Mouse (Mus musculus): Measurements from ENCODE around the gene Arhgef3. TPM values are rescaled to one million over a fixed set of nuclear protein-coding genes. Genes with fewer than 3 reads are reported as not detected.

Arhgef3 gene
- polyA plus RNA-seq, 1 experiment from 2014 or later: 4.2 TPM

DNA sequence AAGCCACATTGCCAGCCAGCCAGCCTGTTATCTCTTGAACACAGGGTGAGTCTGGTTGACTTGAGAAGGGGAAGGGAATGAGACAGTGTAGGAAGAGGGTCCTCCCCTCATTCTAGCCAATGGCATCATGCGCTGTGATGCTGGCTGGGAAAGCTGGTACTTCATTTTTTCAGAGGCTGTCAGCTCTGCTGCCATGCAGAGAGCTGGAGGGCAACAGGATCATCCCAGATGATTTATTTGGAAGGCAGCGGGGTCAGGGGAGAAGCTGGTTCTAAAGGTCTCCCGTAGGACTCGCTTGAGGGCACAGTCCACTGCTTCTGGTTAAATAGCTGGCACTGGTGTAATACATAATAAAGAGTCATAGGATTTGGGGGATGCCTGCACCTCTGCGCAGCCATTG lies 3.8 kb downstream of the Arhgef3 start:
- WGBS: 83% methylated on average over 5 of the region's 5 CpGs
- Histone ChIP-seq H3K9ac (no peak overlapping the region), H3K36me3 (no peaks in the 10 kb centered on the region), H3K4me1 (peaks cover 12% of the 10 kb centered on the region), H3K27me3 (replicated peaks) (peaks cover 33% of the 10 kb centered on the region), H3K27ac (no peak overlapping the region), H3K9me3 (no peaks in the 10 kb centered on the region), H3K4me3 (no peak overlapping the region), H3K4me2 (replicated peaks) (no peak overlapping the region)
- ATAC-seq (ENCODE audit: low FRiP score, low read depth): no peak

- ATAC-seq (ENCODE audit: low FRiP score, low read depth): no peak
These were observed 7.9 kb downstream of the Arhgef3 start for GRCm38 (mm10) chr14:27122646-27123045.

DNA sequence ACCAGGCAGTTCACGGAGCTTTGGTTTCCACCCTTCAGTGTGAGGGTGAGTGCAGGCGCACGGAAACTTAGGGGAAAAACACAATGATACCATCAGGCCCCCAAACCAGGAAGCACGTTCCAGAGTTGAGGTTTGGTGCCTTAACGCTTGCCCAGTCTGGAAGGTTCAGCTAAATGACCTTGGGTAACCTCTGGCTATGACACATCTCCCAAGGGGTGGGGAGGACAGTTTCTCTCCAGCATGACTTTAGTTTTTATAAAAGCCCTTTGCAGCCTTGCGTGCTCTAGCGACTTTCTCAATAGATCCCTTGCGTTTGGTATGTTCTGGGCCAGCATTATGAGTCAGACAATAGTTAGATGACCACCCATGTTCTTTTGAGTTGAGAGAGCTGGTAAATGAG lies 8.8 kb downstream of the Arhgef3 start:
- no peak overlapping the region for H3K9ac ChIP-seq
- no peaks in the 10 kb centered on the region for H3K36me3 ChIP-seq
- no peaks in the 10 kb centered on the region for H3K9me3 ChIP-seq
- no peak overlapping the region for H3K27ac ChIP-seq
- no peak overlapping the region for H3K4me2 ChIP-seq (replicated peaks)
- no peaks in the 10 kb centered on the region for H3K4me1 ChIP-seq
- no peak for ATAC-seq (ENCODE audit: low FRiP score, low read depth)
- H3K4me3 ChIP-seq: no peak overlapping the region
- WGBS: 65% methylated on average over 8 of the region's 8 CpGs
- no peaks in the 10 kb centered on the region for H3K27me3 ChIP-seq (replicated peaks)

More at GRCm38 (mm10) chr14:27122646-27123045, 7.9 kb downstream of the Arhgef3 start:
- no peak overlapping the region for H3K4me3 ChIP-seq
- no peaks in the 10 kb centered on the region for H3K4me1 ChIP-seq
- no peaks in the 10 kb centered on the region for H3K9me3 ChIP-seq
- no peaks in the 10 kb centered on the region for H3K36me3 ChIP-seq
- H3K4me2 ChIP-seq (replicated peaks): no peak overlapping the region
- H3K27me3 ChIP-seq (replicated peaks): no peaks in the 10 kb centered on the region
- no peak overlapping the region for H3K27ac ChIP-seq
- no peak overlapping the region for H3K9ac ChIP-seq
- 80% methylated on average over 3 of the region's 3 CpGs for WGBS

DNA sequence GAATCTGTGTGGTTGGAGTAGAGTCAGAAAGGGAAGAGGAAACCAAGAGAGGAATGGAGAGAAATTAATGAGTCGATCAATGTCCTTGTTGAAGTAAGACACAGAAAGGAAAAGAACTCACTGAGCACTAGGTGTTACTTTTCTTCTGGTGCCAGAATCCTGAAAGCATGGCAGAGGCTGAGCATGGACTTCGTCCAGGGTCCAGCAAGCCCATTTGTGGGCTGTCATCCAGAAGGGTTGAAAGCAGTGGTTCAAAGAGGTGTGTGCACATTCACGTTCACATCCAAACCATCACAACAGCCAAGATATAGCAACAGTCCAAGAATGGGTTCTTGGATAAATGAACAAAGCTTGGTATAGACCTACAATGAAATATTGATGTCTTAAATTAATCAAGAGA lies 15.3 kb downstream of the Arhgef3 start:
- Histone ChIP-seq H3K36me3 (no peaks in the 10 kb centered on the region), H3K4me1 (no peaks in the 10 kb centered on the region), H3K4me2 (replicated peaks) (no peak overlapping the region), H3K9me3 (no peaks in the 10 kb centered on the region), H3K27me3 (replicated peaks) (no peaks in the 10 kb centered on the region), H3K4me3 (no peak overlapping the region), H3K27ac (no peak overlapping the region), H3K9ac (no peak overlapping the region)
- no peak for ATAC-seq (ENCODE audit: low FRiP score, low read depth)
- 91% methylated on average over 3 of the region's 3 CpGs for WGBS

DNA sequence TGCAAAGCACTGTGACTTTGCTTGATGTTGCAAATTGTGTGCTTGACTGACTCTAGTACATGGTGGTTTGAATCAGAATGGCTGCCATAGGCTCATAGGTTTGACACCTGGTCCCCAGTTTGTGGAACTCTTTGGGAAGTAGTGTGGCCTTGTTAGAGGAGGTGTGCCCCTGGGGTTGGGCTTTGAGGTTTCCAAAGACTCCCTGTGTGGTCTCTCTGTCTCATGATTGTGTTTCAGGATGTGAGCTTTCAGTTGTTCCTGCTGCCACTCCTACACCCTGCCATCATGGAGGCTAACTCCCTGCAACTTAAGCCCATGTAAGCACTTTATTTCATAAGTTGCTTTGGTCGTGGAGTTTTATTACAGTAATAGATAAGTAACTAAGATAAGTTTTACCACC lies 16.0 kb downstream of the Arhgef3 start:
- ATAC-seq (ENCODE audit: low FRiP score, low read depth): no peak
- WGBS: 81% methylated on average over 1 of the region's 1 CpGs

DNA sequence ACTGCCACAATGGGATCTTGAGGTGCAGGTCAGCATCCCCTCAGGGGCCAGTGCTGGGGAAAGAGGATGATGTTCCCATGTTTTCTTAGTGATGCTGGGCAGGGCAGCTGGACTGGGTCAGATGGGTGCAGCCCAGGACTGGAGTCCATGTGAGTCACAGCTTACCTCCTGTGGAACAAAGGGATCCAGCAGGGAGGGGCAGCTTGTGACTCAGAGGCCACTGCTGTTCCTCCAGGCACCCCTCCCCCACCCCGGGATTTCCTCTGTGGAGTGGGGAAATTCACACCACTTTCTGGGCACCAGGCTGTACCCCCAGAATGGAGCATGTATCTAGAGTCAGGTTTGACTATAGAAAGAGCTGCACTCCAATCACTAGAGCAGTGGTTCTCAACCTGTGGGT lies 16.8 kb downstream of the Arhgef3 start:
- no peaks in the 10 kb centered on the region for H3K9me3 ChIP-seq
- H3K4me3 ChIP-seq: no peak overlapping the region
- H3K36me3 ChIP-seq: no peaks in the 10 kb centered on the region
- ATAC-seq (ENCODE audit: low FRiP score, low read depth): no peak
- H3K4me2 ChIP-seq (replicated peaks): no peak overlapping the region
- no peak overlapping the region for H3K9ac ChIP-seq
- no peaks in the 10 kb centered on the region for H3K4me1 ChIP-seq
- no peak overlapping the region for H3K27ac ChIP-seq
- no peaks in the 10 kb centered on the region for H3K27me3 ChIP-seq (replicated peaks)
- 74% methylated on average over 1 of the region's 1 CpGs for WGBS

More for the DNA sequence above, 16.0 kb downstream of the Arhgef3 start:
- H3K4me3 ChIP-seq: no peak overlapping the region
- H3K27me3 ChIP-seq (replicated peaks): no peaks in the 10 kb centered on the region
- H3K9me3 ChIP-seq: no peaks in the 10 kb centered on the region
- no peaks in the 10 kb centered on the region for H3K36me3 ChIP-seq
- H3K27ac ChIP-seq: no peak overlapping the region
- no peaks in the 10 kb centered on the region for H3K4me1 ChIP-seq
- no peak overlapping the region for H3K9ac ChIP-seq
- no peak overlapping the region for H3K4me2 ChIP-seq (replicated peaks)

DNA sequence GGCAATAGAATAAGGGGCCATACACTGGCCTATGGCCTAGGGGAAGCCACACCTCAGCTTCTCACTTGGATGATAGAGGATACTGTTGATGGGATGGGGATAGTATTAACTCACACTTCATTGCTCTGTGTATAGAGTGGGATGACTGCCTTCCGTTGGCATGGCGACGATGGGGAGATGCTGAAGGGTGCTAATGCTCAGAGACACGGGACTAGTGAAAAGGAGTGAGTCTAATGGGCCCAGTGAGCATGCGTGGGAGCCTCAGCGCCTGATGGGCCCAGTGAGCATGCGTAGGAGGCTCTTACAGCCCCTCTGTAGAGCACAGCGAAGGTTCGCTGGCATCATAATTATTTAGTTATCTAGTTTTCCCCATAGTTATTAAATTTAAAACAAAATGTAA lies 24.2 kb downstream of the Arhgef3 start:
- no peak for ATAC-seq (ENCODE audit: low FRiP score, low read depth)
- H3K4me3 ChIP-seq: no peak overlapping the region

DNA sequence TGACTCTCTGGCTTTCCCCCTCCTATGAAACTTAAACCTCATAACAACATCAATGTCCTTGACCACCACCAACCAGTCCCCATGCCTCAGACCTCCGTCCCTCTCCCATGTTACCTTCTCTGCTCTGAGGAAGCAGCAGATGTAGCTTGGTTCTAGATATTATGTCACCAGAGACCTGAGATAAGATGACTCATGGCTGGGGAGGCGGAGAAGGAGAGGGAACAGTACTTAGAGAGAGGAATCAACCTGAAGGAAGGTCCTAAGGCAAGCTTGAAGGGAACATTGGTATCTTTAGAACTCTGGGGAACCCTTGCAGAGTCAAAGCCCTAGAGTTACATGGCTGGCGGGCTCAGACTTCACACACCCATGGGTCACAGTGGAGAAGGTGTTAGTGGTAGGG lies 25.3 kb downstream of the Arhgef3 start:
- no peak overlapping the region for H3K27ac ChIP-seq
- no peaks in the 10 kb centered on the region for H3K27me3 ChIP-seq (replicated peaks)
- no peaks in the 10 kb centered on the region for H3K36me3 ChIP-seq
- no peak overlapping the region for H3K4me3 ChIP-seq
- no peak overlapping the region for H3K4me2 ChIP-seq (replicated peaks)
- 87% methylated on average over 3 of the region's 3 CpGs for WGBS
- no peaks in the 10 kb centered on the region for H3K9me3 ChIP-seq
- no peak for ATAC-seq (ENCODE audit: low FRiP score, low read depth)
- H3K4me1 ChIP-seq: no peaks in the 10 kb centered on the region
- H3K9ac ChIP-seq: no peak overlapping the region

More for the DNA sequence above, 24.2 kb downstream of the Arhgef3 start:
- 84% methylated on average over 9 of the region's 9 CpGs for WGBS
- Histone ChIP-seq H3K36me3 (no peaks in the 10 kb centered on the region), H3K4me1 (no peaks in the 10 kb centered on the region), H3K9ac (no peak overlapping the region), H3K27me3 (replicated peaks) (no peaks in the 10 kb centered on the region), H3K27ac (no peak overlapping the region), H3K9me3 (no peaks in the 10 kb centered on the region), H3K4me2 (replicated peaks) (no peak overlapping the region)

GRCm38 (mm10) chr14:27141486-27141885 lies 26.8 kb downstream of the Arhgef3 start:
- Histone ChIP-seq H3K9me3 (no peaks in the 10 kb centered on the region), H3K4me1 (no peaks in the 10 kb centered on the region), H3K27me3 (replicated peaks) (no peaks in the 10 kb centered on the region), H3K9ac (no peak overlapping the region), H3K4me3 (no peak overlapping the region), H3K36me3 (no peaks in the 10 kb centered on the region), H3K4me2 (replicated peaks) (no peak overlapping the region), H3K27ac (no peak overlapping the region)
- 21% methylated on average over 3 of the region's 3 CpGs for WGBS
- ATAC-seq (ENCODE audit: low FRiP score, low read depth): no peak

GRCm38 (mm10) chr14:27142680-27143079 lies 28.0 kb downstream of the Arhgef3 start:
- no peaks in the 10 kb centered on the region for H3K9me3 ChIP-seq
- H3K4me3 ChIP-seq: no peak overlapping the region
- 89% methylated on average over 5 of the region's 5 CpGs for WGBS
- no peaks in the 10 kb centered on the region for H3K27me3 ChIP-seq (replicated peaks)
- ATAC-seq (ENCODE audit: low FRiP score, low read depth): no peak
- H3K27ac ChIP-seq: no peak overlapping the region
- H3K9ac ChIP-seq: no peak overlapping the region
- H3K4me2 ChIP-seq (replicated peaks): no peak overlapping the region
- H3K4me1 ChIP-seq: no peaks in the 10 kb centered on the region
- no peaks in the 10 kb centered on the region for H3K36me3 ChIP-seq

DNA sequence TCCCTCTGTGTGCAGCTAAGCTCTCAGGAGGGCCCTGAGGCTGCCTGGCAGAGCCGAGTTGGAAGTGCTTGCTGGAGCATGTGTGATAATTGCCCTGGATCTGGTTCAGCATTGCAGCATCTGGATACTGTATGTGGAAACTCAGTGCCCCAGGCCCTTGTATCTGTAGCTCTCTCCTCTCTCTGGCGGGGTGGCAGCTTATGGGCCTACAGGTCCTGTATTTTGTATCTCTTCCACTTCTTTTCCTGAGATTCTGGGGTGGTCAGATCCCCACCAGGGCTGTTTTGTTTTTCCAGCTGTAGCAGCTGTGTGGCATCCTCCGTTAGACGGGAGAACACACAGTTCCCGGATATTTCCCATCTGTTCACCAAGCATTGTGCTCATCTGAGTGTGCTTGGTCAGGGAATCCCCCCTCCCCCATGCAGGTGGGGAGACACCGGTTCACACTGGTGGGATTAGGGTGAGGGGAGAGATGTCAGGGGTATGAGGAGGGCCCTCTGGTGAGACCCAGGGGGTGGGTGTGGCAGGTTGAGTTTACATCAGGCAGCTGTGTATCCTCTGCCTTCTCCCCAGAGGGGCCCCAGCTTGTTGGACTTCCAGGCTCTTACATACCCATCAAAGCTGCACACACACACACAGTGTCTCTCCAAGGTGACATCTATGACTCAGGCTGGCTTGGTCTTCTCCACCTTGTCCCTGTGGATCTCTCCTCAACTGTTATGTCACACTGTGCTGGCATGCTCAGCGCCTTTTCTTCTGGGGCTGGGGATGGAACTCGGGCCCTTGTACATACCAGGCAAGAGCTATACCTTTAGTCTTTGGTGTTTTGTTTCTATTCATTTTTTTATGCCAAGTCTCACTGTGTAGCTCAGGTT lies 30.7 kb downstream of the Arhgef3 start:
- Histone ChIP-seq H3K27ac (no peak overlapping the region), H3K4me1 (no peaks in the 10 kb centered on the region), H3K9me3 (no peaks in the 10 kb centered on the region), H3K4me3 (no peak overlapping the region), H3K4me2 (replicated peaks) (no peak overlapping the region), H3K9ac (no peak overlapping the region), H3K36me3 (no peaks in the 10 kb centered on the region), H3K27me3 (replicated peaks) (no peaks in the 10 kb centered on the region)
- ATAC-seq (ENCODE audit: low FRiP score, low read depth): no peak
- 60% methylated on average over 8 of the region's 8 CpGs for WGBS

DNA sequence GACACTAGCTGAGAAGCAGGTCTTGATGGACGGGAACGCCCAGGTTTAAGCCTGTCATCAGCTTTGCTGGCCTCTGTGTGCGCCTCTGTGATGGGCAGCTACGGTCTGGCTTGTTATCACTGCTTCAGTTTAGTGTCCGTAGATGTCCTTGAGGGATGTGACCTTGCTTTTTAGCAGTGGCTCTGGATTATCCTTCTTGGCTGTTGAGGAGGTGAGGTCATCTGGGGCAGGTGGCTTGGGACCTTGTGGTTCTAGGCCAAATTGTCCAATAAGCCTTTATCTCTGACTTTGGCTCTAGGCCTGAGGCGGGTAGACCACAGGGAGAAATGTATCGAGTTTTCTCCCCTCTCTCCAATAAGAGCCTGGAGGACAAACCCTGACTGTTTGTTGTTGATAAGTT lies 33.0 kb downstream of the Arhgef3 start:
- ATAC-seq (ENCODE audit: low FRiP score, low read depth): no peak
- 92% methylated on average over 7 of the region's 7 CpGs for WGBS

GRCm38 (mm10) chr14:27149401-27149800 lies 34.7 kb downstream of the Arhgef3 start:
- no peaks in the 10 kb centered on the region for H3K27me3 ChIP-seq (replicated peaks)
- H3K4me1 ChIP-seq: no peaks in the 10 kb centered on the region
- H3K9me3 ChIP-seq: no peaks in the 10 kb centered on the region
- 93% methylated on average over 5 of the region's 5 CpGs for WGBS
- H3K27ac ChIP-seq: no peak overlapping the region
- no peak overlapping the region for H3K4me3 ChIP-seq
- no peak overlapping the region for H3K9ac ChIP-seq
- ATAC-seq (ENCODE audit: low FRiP score, low read depth): no peak
- no peak overlapping the region for H3K4me2 ChIP-seq (replicated peaks)
- no peaks in the 10 kb centered on the region for H3K36me3 ChIP-seq

More for the DNA sequence above, 33.0 kb downstream of the Arhgef3 start:
- H3K4me2 ChIP-seq (replicated peaks): no peak overlapping the region
- no peaks in the 10 kb centered on the region for H3K27me3 ChIP-seq (replicated peaks)
- no peak overlapping the region for H3K4me3 ChIP-seq
- H3K9me3 ChIP-seq: no peaks in the 10 kb centered on the region
- H3K4me1 ChIP-seq: no peaks in the 10 kb centered on the region
- H3K9ac ChIP-seq: no peak overlapping the region
- H3K36me3 ChIP-seq: no peaks in the 10 kb centered on the region
- no peak overlapping the region for H3K27ac ChIP-seq

All from neural tube, embryonic 12.5 days (tissue).